Mouse (Mus musculus): ENCODE data around the gene Dolk. TPM values are rescaled to one million over a fixed set of nuclear protein-coding genes. Genes with fewer than 3 reads are reported as not detected.

Dolk gene
- polyA plus RNA-seq, 1 experiment: 11.5 TPM

GRCm38 (mm10) chr2:30240267-30240666, 45.9 kb downstream of the Dolk start, which contains the start of gene Gm28035:
Gene Gm28035, plus strand, starts transcription at chr2:30240567.
- H3K4me3 ChIP-seq (ENCODE audit: insufficient read depth, low read length): no peak within 1 kb of the TSS

GRCm38 (mm10) chr2:30239777-30240176, 46.4 kb downstream of the Dolk start:
- H3K27ac ChIP-seq (ENCODE audit: insufficient read depth, low read depth, low read length): no peak overlapping the region
- H3K4me3 ChIP-seq (ENCODE audit: insufficient read depth, low read length): no peak overlapping the region
- TF ChIP-seq CTCF (IDR thresholded peaks at IDR 0.05; ENCODE audit: low read depth, low read length): no peak
- TF ChIP-seq POLR2A (IDR thresholded peaks at IDR 0.05; ENCODE audit: borderline replicate concordance, low read depth, low read length): no peak
- peaks cover 25% of the 10 kb centered on the region for H3K4me1 ChIP-seq (ENCODE audit: control insufficient read depth, insufficient read depth, low read length)

More at GRCm38 (mm10) chr2:30240267-30240666, 45.9 kb downstream of the Dolk start, which contains the start of gene Gm28035:
- Histone ChIP-seq H3K4me1 (ENCODE audit: control insufficient read depth, insufficient read depth, low read length) (peaks cover 25% of the 10 kb centered on the region), H3K27ac (ENCODE audit: insufficient read depth, low read depth, low read length) (no peak within 1 kb of the TSS)
- no peak for TF ChIP-seq CTCF (IDR thresholded peaks at IDR 0.05; ENCODE audit: low read depth, low read length)
- TF ChIP-seq POLR2A (IDR thresholded peaks at IDR 0.05; ENCODE audit: borderline replicate concordance, low read depth, low read length): no peak

GRCm38 (mm10) chr2:30238906-30239465, 47.1 kb downstream of the Dolk start:
- Histone ChIP-seq H3K4me1 (ENCODE audit: control insufficient read depth, insufficient read depth, low read length) (peaks cover 25% of the 10 kb centered on the region), H3K27ac (ENCODE audit: insufficient read depth, low read depth, low read length) (no peak overlapping the region), H3K4me3 (ENCODE audit: insufficient read depth, low read length) (peak overlapping the region; percentile 91)
- TF ChIP-seq POLR2A (IDR thresholded peaks at IDR 0.05; ENCODE audit: borderline replicate concordance, low read depth, low read length) (no peak), CTCF (IDR thresholded peaks at IDR 0.05; ENCODE audit: low read depth, low read length) (no peak)

- TF ChIP-seq CTCF (IDR thresholded peaks at IDR 0.05; ENCODE audit: low read depth, low read length): peak; percentile 7; the same call in 1 of the 2 replicates
- no peak for TF ChIP-seq POLR2A (IDR thresholded peaks at IDR 0.05; ENCODE audit: borderline replicate concordance, low read depth, low read length)
- H3K4me1 ChIP-seq (ENCODE audit: control insufficient read depth, insufficient read depth, low read length): peaks cover 16% of the 10 kb centered on the region
- H3K4me3 ChIP-seq (ENCODE audit: insufficient read depth, low read length): peak overlapping the region; percentile 91
- peak overlapping the region; percentile 49 for H3K27ac ChIP-seq (ENCODE audit: insufficient read depth, low read depth, low read length)
Measured at GRCm38 (mm10) chr2:30237881-30238280, 48.3 kb downstream of the Dolk start.

- no peak for TF ChIP-seq CTCF (IDR thresholded peaks at IDR 0.05; ENCODE audit: low read depth, low read length)
- TF ChIP-seq POLR2A (IDR thresholded peaks at IDR 0.05; ENCODE audit: borderline replicate concordance, low read depth, low read length): no peak
- Histone ChIP-seq H3K27ac (ENCODE audit: insufficient read depth, low read depth, low read length) (peak within 1 kb of the TSS; percentile 49), H3K4me1 (ENCODE audit: control insufficient read depth, insufficient read depth, low read length) (peaks cover 13% of the 10 kb centered on the region), H3K4me3 (ENCODE audit: insufficient read depth, low read length) (peak within 1 kb of the TSS; percentile 91)
Measured at GRCm38 (mm10) chr2:30237199-30237880, 48.8 kb downstream of the Dolk start, which contains the start of gene Lrrc8a. Gene Lrrc8a, plus strand, starts transcription at chr2:30237715.

GRCm38 (mm10) chr2:30236426-30237198, 49.5 kb downstream of the Dolk start:
- TF ChIP-seq POLR2A (IDR thresholded peaks at IDR 0.05; ENCODE audit: borderline replicate concordance, low read depth, low read length) (no peak), CTCF (IDR thresholded peaks at IDR 0.05; ENCODE audit: low read depth, low read length) (no peak)
- peak overlapping the region; percentile 86 for H3K4me3 ChIP-seq (ENCODE audit: insufficient read depth, low read length)
- H3K27ac ChIP-seq (ENCODE audit: insufficient read depth, low read depth, low read length): peak overlapping the region; percentile 36
- peaks cover 9% of the 10 kb centered on the region for H3K4me1 ChIP-seq (ENCODE audit: control insufficient read depth, insufficient read depth, low read length)

- peaks cover 9% of the 10 kb centered on the region for H3K4me1 ChIP-seq (ENCODE audit: control insufficient read depth, insufficient read depth, low read length)
- TF ChIP-seq POLR2A (IDR thresholded peaks at IDR 0.05; ENCODE audit: borderline replicate concordance, low read depth, low read length) (no peak), CTCF (IDR thresholded peaks at IDR 0.05; ENCODE audit: low read depth, low read length) (no peak)
- H3K4me3 ChIP-seq (ENCODE audit: insufficient read depth, low read length): no peak overlapping the region
- no peak overlapping the region for H3K27ac ChIP-seq (ENCODE audit: insufficient read depth, low read depth, low read length)
Measured at GRCm38 (mm10) chr2:30235593-30235992, 50.5 kb downstream of the Dolk start.

Other genes with a start within 250 kb of the Dolk start
- 8.2 TPM in 2 replicates for gene Wdr34, start 237.5 kb downstream of the Dolk start, polyA plus RNA-seq (2012; ENCODE audit: insufficient read depth, insufficient read length, missing spikeins)
- gene Set, start 229.0 kb downstream of the Dolk start, polyA plus RNA-seq (2012; ENCODE audit: insufficient read depth, insufficient read length, missing spikeins): 167 and 173 TPM in 2 replicates
- 6.6 and 7.2 TPM in 2 replicates for gene Pkn3, start 208.7 kb downstream of the Dolk start, polyA plus RNA-seq (2012; ENCODE audit: insufficient read depth, insufficient read length, missing spikeins)
- gene Zdhhc12, start 192.7 kb downstream of the Dolk start, polyA plus RNA-seq (2012; ENCODE audit: insufficient read depth, insufficient read length, missing spikeins): 23.7 and 28.2 TPM in 2 replicates
- 22.8 and 26.8 TPM in 2 replicates for gene Zer1, start 161.7 kb downstream of the Dolk start, polyA plus RNA-seq (2012; ENCODE audit: insufficient read depth, insufficient read length, missing spikeins)
- gene Tbc1d13, start 152.6 kb downstream of the Dolk start, polyA plus RNA-seq (2012; ENCODE audit: insufficient read depth, insufficient read length, missing spikeins): 95.7 and 107 TPM in 2 replicates
- 5.4 and 6.4 TPM in 2 replicates for gene Endog, start 114.8 kb downstream of the Dolk start, polyA plus RNA-seq (2012; ENCODE audit: insufficient read depth, insufficient read length, missing spikeins)
- 12.5 and 12.9 TPM in 2 replicates for gene Spout1, start 107.9 kb downstream of the Dolk start, polyA plus RNA-seq (2012; ENCODE audit: insufficient read depth, insufficient read length, missing spikeins)
- gene Kyat1, start 80.5 kb downstream of the Dolk start, polyA plus RNA-seq (2012; ENCODE audit: insufficient read depth, insufficient read length, missing spikeins): 3.5 and 3.9 TPM in 2 replicates
- gene Lrrc8a, start 48.6 kb downstream of the Dolk start, polyA plus RNA-seq (2012; ENCODE audit: insufficient read depth, insufficient read length, missing spikeins): 17.0 and 18.9 TPM in 2 replicates
- gene Gm28035, start 45.8 kb downstream of the Dolk start, polyA plus RNA-seq (2012; ENCODE audit: insufficient read depth, insufficient read length, missing spikeins): 0.91 and 1.6 TPM in 2 replicates
- gene Phyhd1, start 20.1 kb downstream of the Dolk start, polyA plus RNA-seq (2012; ENCODE audit: insufficient read depth, insufficient read length, missing spikeins): 8.2 and 15.3 TPM in 2 replicates
- gene Gm28038, start 5.3 kb downstream of the Dolk start, polyA plus RNA-seq (2012; ENCODE audit: insufficient read depth, insufficient read length, missing spikeins): 3.5 TPM in 1 of 2 replicates, not detected in the other
- gene Nup188, start 63 bp upstream of the Dolk start, polyA plus RNA-seq (2012; ENCODE audit: insufficient read depth, insufficient read length, missing spikeins): 14.9 and 16.0 TPM in 2 replicates
- gene Sh3glb2, start 73.0 kb upstream of the Dolk start, polyA plus RNA-seq (2012; ENCODE audit: insufficient read depth, insufficient read length, missing spikeins): 40.8 and 45.1 TPM in 2 replicates
- 3.4 and 6.9 TPM in 2 replicates for gene Miga2, start 77.9 kb upstream of the Dolk start, polyA plus RNA-seq (2012; ENCODE audit: insufficient read depth, insufficient read length, missing spikeins)
- gene Dolpp1, start 105.9 kb upstream of the Dolk start, polyA plus RNA-seq (2012; ENCODE audit: insufficient read depth, insufficient read length, missing spikeins): 24.2 and 28.7 TPM in 2 replicates
- 66.4 and 67.4 TPM in 2 replicates for gene Crat, start 129.5 kb upstream of the Dolk start, polyA plus RNA-seq (2012; ENCODE audit: insufficient read depth, insufficient read length, missing spikeins)
- 110 TPM in 2 replicates for gene Ptpa, start 129.7 kb upstream of the Dolk start, polyA plus RNA-seq (2012; ENCODE audit: insufficient read depth, insufficient read length, missing spikeins)
- 2.0 and 2.4 TPM in 2 replicates for gene Ier5l, start 187.9 kb upstream of the Dolk start, polyA plus RNA-seq (2012; ENCODE audit: insufficient read depth, insufficient read length, missing spikeins)

Data from bone marrow macrophage, adult 2 months (primary cell).